Mouse (Mus musculus) layer of hippocampus, postnatal 25 days (tissue): ENCODE data around the gene Nsfl1c. TPM values are rescaled to one million over a fixed set of nuclear protein-coding genes. Genes with fewer than 3 reads are reported as not detected.

Experiments
- DNase-seq, 2 experiments: peaks; one replicate each; pipeline ENCODE4 v3.0.0; 2022; ENCODE audit warnings: mixed read lengths in 2 of 2, low spot score in 1 of 2; ENCODE audit errors: extremely low spot score in 1 of 2
- total RNA-seq, 2 experiments: library from RNA; stranded (reverse); gene quantifications; 2 replicates each; pipeline ENCODE4 v1.2.3; 2021

Nsfl1c gene
- total RNA-seq, 2 experiments from 2014 or later = 136 to 139 TPM

GRCm38 (mm10) chr2:151542323-151543062 lies 48.5 kb downstream of the Nsfl1c start, which contains the start of gene Fkbp1a:
Fkbp1a (plus strand) TSS chr2:151542483.
- peak; percentile 94 to 95 for DNase-seq

DNA sequence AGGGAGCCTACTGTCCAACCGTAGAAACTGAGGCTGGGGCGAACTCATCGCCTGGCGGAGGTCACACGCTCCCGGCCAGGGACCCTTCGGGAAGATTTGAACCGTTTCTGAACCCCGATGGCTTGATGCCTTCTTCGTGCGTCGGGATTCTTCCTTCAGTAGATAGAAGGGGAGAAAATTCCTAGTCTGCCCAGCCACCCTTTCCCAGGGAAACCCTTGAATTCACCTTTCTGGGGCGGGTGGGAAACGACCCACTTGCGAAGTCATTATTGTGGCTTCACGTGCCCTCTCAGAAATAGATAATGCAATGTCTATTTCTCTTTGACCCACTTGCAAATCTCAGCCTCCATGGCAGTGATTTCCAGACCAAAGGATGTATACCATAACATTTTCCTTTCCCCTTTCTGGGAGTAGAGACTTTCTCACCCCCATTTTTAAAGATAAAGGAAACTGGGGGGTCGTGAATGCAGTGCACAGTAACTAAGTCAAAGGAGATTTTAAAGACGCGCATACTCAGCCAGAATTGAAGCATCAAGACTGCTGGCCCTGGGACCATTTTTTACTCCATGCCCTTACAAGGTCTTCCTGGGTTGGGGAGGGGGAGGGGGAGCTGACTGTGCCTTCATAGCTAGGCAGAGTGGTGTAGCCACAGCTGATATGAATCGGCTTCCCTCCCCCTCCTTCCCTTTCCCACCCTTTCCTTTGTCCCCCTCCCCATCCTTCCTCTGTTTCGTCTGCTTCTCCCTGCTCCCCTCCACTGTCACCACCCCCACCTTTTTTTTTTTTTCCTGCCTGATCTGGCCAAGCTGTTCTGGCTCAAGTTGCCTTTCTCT lies 49.3 kb downstream of the Nsfl1c start:
- peak; percentile 32 to 40 for DNase-seq

DNA sequence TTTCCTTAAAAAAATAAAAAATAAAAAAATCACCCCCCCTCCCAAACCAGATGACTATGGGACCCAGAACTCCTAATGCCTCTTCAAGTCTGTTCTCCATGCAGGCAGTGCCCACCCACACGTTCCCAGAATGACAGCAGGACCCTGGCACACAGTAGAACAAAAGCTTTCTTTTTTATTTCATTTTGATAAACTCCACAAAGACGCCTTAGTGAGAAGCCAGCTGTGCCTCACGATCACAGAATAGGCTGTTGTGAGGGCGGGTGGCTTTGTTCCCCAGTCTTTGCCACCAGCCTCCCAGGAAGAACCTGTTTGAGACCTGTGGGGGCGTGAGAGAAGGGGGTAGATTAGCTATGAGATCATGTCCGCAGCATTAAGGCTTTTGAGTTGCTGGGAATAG lies 50.7 kb downstream of the Nsfl1c start:
- DNase-seq = no peak

- no peak for DNase-seq
These were observed 52.6 kb downstream of the Nsfl1c start for GRCm38 (mm10) chr2:151546571-151546970.

DNA sequence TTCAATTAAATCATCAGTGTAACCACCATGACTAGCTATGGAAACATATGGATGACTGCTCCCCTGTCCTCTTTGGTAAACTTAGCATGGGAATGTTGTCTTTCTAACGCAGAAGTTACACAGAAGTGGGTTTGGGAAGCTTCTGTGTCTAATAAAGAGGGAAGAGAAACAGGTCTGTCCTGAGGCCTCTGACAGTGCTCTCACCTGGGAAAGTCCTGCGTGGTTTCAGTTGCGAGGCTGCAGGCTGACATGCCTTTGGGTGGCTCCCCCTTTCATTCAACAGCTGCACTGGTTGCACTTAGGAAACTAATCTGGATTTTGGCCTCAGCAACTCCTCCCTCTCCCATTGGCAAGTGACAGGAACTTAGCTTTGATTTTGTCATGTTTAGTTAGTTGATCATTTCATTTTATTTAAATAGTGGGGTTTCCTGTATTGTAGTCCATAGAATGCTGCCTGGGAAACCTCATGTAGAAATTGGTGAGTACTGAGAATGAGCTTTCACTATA lies 55.7 kb downstream of the Nsfl1c start:
- no peak for DNase-seq

Other genes starting within 250 kb of the Nsfl1c start
- gene 4921509C19Rik, start 18.0 kb upstream of the Nsfl1c start, total RNA-seq = not detected
- gene Fkbp1a, start 48.3 kb downstream of the Nsfl1c start, total RNA-seq = 100 to 1,000 TPM; 877 to 984 TPM
- 1 to 10 TPM; 1.5 TPM for gene Sdcbp2, start 78.4 kb downstream of the Nsfl1c start, total RNA-seq
- 100 to 1,000 TPM; 380 to 402 TPM for gene Snph, start 138.4 kb downstream of the Nsfl1c start, total RNA-seq
- gene Rad21l, start 174.4 kb downstream of the Nsfl1c start, total RNA-seq = 1 to 10 TPM in 1 of 2 experiments, under 1 TPM in 1; 0.89 to 1.2 TPM
- 1 to 10 TPM; 4.6 to 4.7 TPM for gene Tmem74b, start 207.8 kb downstream of the Nsfl1c start, total RNA-seq